Mouse (Mus musculus) left cerebral cortex, adult 8-10 months (tissue): ENCODE results near the gene Tgfb3. TPM values are rescaled to one million over a fixed set of nuclear protein-coding genes. Genes with fewer than 3 reads are reported as not detected.

Experiments used
- DNase-seq, 2 experiments: peaks; one replicate each; pipeline ENCODE4 v3.0.0; 2022; ENCODE audit warnings: low spot score in 2 of 2
- total RNA-seq, 4 experiments: library from RNA; stranded (reverse); gene quantifications; 2 replicates each; pipeline ENCODE4 v1.2.4; 2022

Tgfb3 gene
- total RNA-seq, 4 experiments from 2014 or later: 13.9 to 14.8 (median 14.2) TPM

- DNase-seq: no peak
Observed at GRCm38 (mm10) chr12:86035586-86035985, 43.3 kb downstream of the Tgfb3 start.

DNA sequence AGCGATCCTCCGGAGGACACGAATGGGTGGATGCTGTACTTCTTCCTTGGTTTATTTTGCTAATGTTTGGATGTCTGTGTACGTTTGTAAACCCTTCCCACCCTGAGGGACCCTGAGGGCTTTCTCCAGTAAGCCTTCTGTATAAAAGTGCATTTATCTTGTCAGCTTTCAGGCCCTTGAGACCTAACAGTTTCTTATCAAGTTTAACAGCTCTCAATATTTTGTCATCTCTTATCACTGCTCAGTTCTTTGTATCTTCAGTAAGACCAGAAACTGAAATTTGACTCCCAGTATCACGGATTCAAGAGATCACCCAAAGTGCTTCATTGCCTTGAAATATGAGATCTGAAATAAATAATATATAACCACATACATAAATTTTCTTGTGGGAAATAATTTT lies 47.9 kb downstream of the Tgfb3 start:
- DNase-seq: no peak

DNA sequence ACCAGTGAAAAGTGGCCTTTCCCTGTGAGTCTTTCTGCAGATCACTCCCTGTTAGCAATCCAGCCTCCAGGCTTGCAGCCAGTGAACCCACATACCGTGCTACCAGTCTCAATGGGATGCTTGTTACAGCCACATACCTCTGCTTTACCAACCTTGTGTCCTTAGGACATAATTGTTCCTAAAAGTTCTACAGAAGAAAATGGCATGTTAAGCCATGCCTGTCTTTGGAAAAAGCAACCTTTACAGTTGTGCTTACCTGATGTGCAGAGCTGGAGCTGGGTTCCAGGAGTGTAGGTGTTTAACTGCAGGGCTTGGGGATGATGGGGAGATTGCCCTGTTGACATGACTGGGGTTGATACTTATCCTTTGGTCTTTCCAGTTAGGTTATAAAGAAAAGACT lies 51.1 kb downstream of the Tgfb3 start:
- DNase-seq: no peak

GRCm38 (mm10) chr12:86027000-86027399 lies 51.8 kb downstream of the Tgfb3 start:
- DNase-seq: no peak

DNA sequence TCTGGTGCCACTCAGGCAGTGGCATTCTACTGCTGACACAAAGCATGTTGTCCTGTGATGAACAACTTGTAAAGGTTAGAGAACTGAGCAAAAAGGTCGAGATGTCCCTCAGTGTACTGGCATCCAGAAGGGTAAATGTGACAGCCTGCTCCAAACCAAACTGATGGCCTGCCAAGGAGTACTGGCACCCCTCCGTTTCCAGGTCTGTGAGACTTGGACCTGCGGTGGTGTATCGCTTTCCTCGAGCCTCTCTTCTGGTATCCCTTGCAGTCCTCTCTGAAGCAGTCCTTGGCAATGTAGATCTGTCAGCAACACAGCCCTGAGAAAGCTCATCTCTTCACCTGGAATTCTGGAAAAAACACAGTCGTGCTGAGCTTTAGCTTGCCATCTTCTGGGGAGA lies 53.4 kb downstream of the Tgfb3 start:
- no peak for DNase-seq

DNA sequence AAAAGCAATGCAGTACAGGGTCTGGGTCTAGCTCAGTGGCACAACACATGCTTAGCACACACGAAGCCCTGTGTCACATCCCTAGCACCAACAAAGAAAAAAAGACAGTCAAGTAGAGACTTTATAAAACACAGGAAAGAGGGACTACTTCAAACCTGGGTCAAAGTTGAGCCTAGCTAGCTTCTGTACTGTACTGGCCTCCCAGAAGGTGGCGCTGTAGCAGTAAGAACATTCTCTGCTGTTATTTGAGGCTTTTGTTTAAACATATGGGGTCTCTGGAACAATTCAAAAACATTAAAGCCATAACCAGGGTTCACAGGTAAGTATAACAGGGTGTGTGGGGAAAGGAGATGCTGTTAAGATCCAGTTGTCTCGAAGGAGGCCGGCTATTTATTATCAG lies 54.4 kb downstream of the Tgfb3 start:
- no peak for DNase-seq

- no peak for DNase-seq
Observed at GRCm38 (mm10) chr12:86023081-86023871, 55.6 kb downstream of the Tgfb3 start.

DNA sequence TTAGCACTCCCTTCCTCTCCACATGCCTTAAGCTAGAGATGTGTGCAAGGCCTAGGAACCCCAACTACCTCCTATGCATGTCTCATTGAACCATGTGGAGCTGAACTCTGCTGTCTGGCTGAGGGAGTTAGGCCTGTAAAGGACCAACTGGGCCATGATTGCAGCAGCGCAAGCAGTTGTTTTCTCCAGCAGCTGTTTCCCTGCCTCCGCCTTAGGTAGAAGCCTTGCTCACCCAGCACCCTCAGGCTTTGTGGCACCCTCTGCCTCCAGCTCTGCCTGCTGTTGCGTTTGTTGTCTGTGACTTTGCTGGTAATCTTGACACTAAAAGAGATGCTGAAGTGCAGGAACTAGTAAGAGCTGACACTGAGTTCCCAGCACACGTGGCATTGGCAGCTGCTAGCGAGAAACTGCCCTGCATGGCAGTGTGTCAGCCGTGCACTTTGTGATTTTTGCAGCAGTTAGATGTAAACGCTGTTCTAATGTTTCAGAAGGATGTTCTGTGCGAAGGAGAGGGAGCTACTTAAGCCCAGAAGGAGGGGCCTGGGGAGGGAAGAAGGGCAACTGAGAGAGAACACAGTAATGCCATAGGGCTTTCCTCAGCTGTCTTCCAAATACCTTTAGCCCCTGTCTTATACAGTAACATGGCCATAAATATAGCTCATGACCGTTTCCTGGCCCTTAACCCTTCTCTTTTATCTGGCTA lies 56.4 kb downstream of the Tgfb3 start:
- DNase-seq: no peak

DNA sequence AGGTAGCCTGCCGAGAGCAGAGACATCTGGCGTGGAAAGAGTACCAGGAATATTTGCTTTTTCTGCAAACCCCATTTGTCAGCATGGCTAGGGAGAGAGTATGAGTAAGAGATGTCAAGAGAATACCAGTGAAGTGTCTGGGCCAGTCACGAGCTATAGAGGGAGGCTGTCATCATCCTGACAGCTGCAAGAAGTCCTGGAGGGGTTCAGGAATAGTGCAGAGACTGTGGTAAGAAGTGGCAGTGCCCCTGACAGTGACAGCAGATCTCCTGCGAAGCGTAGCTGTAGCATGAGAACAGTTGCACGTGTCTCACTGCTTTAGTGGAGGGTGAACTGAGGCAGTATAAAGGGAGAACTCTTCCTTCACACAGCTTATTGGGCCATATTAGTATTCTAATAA lies 57.3 kb downstream of the Tgfb3 start:
- no peak for DNase-seq

- no peak for DNase-seq
Observed at GRCm38 (mm10) chr12:86017360-86017759, 61.5 kb downstream of the Tgfb3 start.

DNA sequence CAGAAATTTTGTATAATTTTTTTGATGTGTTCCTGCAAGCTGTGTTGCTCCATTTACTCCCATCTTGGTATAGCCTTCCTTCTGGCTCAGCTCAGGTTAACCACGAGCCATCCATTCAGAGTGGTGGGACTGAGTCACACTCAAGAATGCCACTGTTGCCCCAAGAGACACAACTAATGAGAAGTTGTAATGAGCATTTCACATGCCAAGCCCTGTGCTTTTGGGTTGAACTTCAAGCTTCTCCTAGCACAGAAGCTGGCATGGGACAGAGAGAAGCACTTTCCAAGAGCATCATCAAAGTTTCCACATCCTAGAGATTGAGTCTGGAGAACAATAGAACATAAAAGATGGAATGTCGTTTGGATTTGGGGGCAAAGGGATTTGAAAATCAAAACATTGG lies 63.7 kb downstream of the Tgfb3 start:
- DNase-seq: no peak

GRCm38 (mm10) chr12:86014621-86015020 lies 64.2 kb downstream of the Tgfb3 start:
- DNase-seq: no peak

DNA sequence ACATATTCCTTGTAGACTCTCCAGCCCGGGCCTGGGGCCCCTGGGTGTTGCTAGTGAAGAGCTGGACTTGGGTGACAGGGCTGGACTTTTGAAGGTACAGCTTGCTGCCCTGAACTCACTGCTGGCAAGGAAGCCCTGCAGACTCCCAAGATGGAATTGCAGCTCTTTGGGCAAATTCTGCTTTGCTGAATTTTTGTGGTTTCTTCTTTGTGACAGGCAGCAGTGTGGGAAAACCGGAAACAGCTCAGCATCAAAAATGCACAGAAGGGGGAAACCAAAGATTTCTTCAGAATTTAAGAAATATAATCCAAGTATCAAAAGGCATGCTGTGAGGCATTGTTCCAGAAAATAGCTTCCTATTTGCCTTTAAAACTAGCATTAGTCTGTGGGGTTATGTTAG lies 64.7 kb downstream of the Tgfb3 start:
- DNase-seq: no peak

DNA sequence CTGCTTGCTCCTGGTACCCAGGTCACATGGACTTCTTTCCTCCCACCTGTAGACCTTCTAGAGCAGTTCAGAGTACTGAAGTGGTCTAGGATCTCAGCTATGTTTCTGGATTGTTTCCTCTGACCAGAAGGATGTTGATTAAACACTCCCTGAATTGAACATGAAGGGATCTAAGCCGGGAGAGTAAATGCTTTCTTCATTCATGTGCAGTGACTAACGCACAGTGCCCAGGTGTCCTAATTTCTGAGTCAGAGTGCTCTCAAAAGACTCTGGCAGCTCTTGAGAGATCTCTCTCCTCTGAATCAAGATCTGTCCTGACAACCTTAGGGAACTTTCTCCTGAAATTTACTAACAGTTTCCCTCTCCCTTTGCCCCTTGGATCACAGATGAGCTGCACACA lies 66.6 kb downstream of the Tgfb3 start:
- DNase-seq: no peak

DNA sequence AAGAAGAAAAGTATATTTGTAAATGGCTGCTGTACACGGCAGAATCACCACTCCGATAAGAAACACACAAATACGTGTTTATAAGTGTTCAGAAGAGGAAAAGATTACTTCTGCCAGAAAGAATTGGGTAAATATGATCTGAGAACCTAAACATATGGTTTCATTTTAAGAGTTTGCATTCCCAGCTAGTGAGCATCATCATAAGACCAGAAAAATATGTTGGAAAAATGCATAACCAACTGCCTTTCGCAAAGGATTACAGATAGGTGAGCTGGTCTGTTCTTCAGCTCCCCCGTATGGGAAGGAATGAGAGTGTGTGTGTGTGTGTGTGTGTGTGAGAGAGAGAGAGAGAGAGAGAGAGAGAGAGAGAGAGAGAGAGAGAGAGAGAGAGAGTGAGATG lies 68.2 kb downstream of the Tgfb3 start:
- no peak for DNase-seq

DNA sequence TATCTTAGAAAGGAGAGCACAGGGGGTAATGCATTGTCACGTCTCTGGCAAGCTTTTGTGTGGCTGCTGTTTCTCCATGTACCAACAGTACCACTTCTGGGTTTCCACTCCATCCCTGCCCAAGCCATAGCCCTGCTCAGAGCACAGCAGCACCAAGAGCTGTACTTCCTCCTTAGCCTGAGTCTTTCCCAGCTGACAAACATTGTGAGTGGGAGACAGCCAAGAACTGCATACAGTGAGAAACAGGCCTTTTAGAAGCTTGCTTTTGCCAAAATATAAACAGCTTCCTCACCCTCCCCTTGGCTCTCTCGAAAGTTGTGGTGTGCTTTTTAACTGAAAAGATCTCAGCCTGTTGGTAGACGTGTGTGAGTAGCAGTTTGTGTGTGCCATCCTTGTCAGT lies 71.5 kb downstream of the Tgfb3 start:
- no peak for DNase-seq

Other genes starting within 250 kb of the Tgfb3 start
- 10 to 100 TPM; 13.8 to 16.1 (median 15.1) TPM for gene Ift43, start 3.5 kb upstream of the Tgfb3 start, total RNA-seq
- gene Gpatch2l, start 162.8 kb upstream of the Tgfb3 start, total RNA-seq: 10 to 100 TPM; 34.1 to 37.5 (median 36.1) TPM